Mouse (Mus musculus) ES-Bruce4 (cell line): ENCODE results near the gene Mlh1. TPM values are rescaled to one million over a fixed set of nuclear protein-coding genes. Genes with fewer than 3 reads are reported as not detected.

Experiments
- H3K27ac ChIP-seq: 2 replicates; pipeline ENCODE4 v1.5.1; 2012; ENCODE audit warnings: low read length, inconsistent platforms; ENCODE audit not compliant: insufficient read depth
- H3K27me3 ChIP-seq: 2 replicates; pipeline ENCODE4 v1.6.1; 2012; ENCODE audit warnings: mild to moderate bottlenecking, low read length, inconsistent platforms; ENCODE audit not compliant: control insufficient read depth, poor library complexity, insufficient read depth, severe bottlenecking
- H3K36me3 ChIP-seq: 2 replicates; pipeline ENCODE4 v1.6.1; 2012; ENCODE audit warnings: inconsistent platforms, mild to moderate bottlenecking, low read length, moderate library complexity; ENCODE audit not compliant: control insufficient read depth, poor library complexity, insufficient read depth, severe bottlenecking
- H3K4me1 ChIP-seq: one replicate; pipeline ENCODE4 v1.8.1; 2011; ENCODE audit warnings: low read length; ENCODE audit not compliant: control insufficient read depth, insufficient read depth
- H3K4me3 ChIP-seq: 2 replicates; pipeline ENCODE4 v1.5.1; 2011; ENCODE audit warnings: low read depth, mild to moderate bottlenecking, low read length
- H3K9ac ChIP-seq: 2 replicates; pipeline ENCODE4 v1.6.1; 2012; ENCODE audit warnings: low read depth, mild to moderate bottlenecking, inconsistent platforms; ENCODE audit not compliant: poor library complexity, severe bottlenecking
- H3K9me3 ChIP-seq: replicated peaks from 2 replicates; pipeline ENCODE4 v1.6.1; 2012; ENCODE audit warnings: mild to moderate bottlenecking, low read length, inconsistent platforms; ENCODE audit not compliant: control insufficient read depth, poor library complexity, insufficient read depth, severe bottlenecking
- CTCF ChIP-seq: IDR thresholded peaks from one replicate; pipeline ENCODE4 v1.8.1; 2011; ENCODE audit warnings: low read depth, low read length
- EP300 ChIP-seq: IDR thresholded peaks from 2 replicates; pipeline ENCODE4 v1.6.1; 2011; ENCODE audit warnings: low read depth, low read length; ENCODE audit not compliant: insufficient read depth
- POLR2A ChIP-seq: IDR thresholded peaks from one replicate; pipeline ENCODE4 v1.8.1; 2011; ENCODE audit warnings: low read length; ENCODE audit not compliant: insufficient read depth
- polyA plus RNA-seq: library from polyadenylated mRNA; stranded (reverse); fragments of >200 nt; gene quantifications from 2 replicates; pipeline ENCODE4 v1.2.4, GENCODE M21; 2011; ENCODE audit warnings: low read depth; ENCODE audit not compliant: missing spikeins, insufficient read depth, insufficient read length

Gene Mlh1
- polyA plus RNA-seq = 73.9 and 81.9 TPM in 2 replicates

DNA sequence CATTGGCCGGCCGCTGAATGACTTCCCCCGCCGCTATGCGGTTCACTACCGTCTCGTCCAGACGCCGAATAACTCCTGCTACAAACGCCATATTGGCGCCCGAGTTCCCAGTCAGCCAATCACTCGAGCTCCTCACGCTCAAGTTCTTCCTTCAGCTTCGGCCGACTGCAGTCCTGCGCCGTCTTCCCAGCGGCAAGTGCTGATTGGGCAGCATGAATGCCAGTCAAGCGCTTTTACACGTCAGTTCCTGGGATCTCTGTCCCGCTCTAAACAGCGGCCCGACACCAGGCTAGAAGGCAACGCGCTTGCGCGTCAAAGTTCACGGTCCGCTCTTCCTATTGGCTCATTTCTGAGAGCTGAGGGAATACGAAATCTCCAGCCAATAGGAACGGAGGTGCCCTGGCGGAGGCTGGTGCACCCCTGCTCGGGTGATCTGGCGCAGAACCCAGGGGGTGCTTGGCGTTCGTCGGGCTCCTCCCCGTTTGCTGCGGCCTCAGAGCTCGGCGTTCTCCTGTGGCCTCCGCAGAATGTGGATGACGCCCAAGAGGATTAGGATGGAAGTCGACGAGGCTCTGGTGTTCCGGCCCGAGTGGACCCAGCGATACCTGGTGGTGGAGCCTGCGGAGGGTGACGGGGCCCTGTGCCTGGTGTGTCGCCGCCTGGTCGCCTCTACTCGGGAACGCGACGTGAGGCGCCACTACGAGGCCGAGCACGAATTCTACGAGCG, at the start of gene Mlh1, which contains the start of gene Epm2aip1:
TSS of gene Mlh1 (minus strand) at position 358 of the 727 bp plus-strand sequence.
TSS of gene Epm2aip1 (plus strand) at position 496 of the 727 bp plus-strand sequence.
- H3K36me3 ChIP-seq = peaks cover 28% of the 10 kb centered on the region

DNA sequence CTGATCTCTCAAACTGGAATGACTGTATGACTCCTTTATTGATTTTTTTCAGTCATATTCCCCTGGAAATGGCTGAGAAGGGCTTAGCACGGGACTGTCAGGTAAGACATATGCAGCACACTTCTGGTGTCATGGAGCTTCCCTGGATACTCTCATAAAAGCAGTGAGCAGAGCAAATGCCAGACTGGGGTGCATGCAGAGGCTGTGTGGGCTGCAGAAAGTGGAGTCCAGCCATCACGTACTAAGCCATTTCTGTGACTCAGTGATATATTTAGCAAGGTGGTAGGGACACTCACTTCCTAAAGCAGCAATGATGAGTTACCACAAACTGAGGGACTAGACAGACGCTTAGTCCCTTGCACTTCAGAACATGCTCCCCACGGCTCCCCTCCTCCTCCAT, 49.3 kb upstream of the Mlh1 start:
- no peak overlapping the region for H3K4me3 ChIP-seq
- H3K36me3 ChIP-seq = no peaks in the 10 kb centered on the region
- H3K27ac ChIP-seq = no peak overlapping the region
- H3K27me3 ChIP-seq = no peaks in the 10 kb centered on the region
- H3K9me3 ChIP-seq = no peaks in the 10 kb centered on the region
- H3K4me1 ChIP-seq = no peaks in the 10 kb centered on the region
- H3K9ac ChIP-seq = no peak overlapping the region
- TF ChIP-seq POLR2A (no peak), CTCF (no peak), EP300 (no peak)

More for the DNA sequence above, at the start of gene Mlh1, which contains the start of gene Epm2aip1:
- H3K4me3 ChIP-seq = peak within 1 kb of the TSS; percentile 83
- TF ChIP-seq POLR2A = peak; percentile 56
- no peak for TF ChIP-seq CTCF
- no peaks in the 10 kb centered on the region for H3K4me1 ChIP-seq
- no peaks in the 10 kb centered on the region for H3K27me3 ChIP-seq
- H3K9ac ChIP-seq = peak within 1 kb of the TSS; percentile 85
- peak within 1 kb of the TSS; percentile 71 for H3K27ac ChIP-seq
- H3K9me3 ChIP-seq = peaks cover 9% of the 10 kb centered on the region

GRCm38 (mm10) chr9:111314219-111314618, 42.6 kb upstream of the Mlh1 start:
- H3K9ac ChIP-seq = no peak overlapping the region
- no peak overlapping the region for H3K4me3 ChIP-seq
- H3K9me3 ChIP-seq = peaks cover 6% of the 10 kb centered on the region
- H3K27me3 ChIP-seq = peaks cover 22% of the 10 kb centered on the region
- H3K27ac ChIP-seq = no peak overlapping the region
- H3K4me1 ChIP-seq = no peaks in the 10 kb centered on the region
- TF ChIP-seq POLR2A = no peak
- no peak for TF ChIP-seq EP300
- TF ChIP-seq CTCF = peak; percentile 86
- no peaks in the 10 kb centered on the region for H3K36me3 ChIP-seq

DNA sequence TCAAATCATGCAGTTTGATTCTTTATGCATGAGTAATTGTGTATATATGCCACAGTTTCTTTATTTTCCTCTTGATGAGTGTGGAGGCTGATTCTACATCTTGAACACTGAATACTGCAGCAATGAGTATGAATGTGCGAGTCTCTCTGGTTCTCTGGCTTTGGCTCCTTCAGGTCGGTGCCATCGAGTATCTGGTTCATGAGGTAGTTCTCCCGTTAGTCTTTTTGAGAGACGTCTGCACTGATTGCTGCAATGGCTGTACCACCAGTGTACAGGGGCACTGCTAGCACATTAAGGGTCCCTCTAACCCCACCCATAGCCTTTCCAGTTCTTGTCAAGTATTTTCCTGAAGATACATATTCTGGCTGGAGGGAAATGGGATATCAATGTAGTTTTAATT, 42.2 kb upstream of the Mlh1 start:
- Histone ChIP-seq H3K27me3 (peaks cover 22% of the 10 kb centered on the region), H3K4me3 (no peak overlapping the region), H3K9ac (no peak overlapping the region), H3K4me1 (no peaks in the 10 kb centered on the region), H3K9me3 (peaks cover 6% of the 10 kb centered on the region), H3K36me3 (no peaks in the 10 kb centered on the region), H3K27ac (no peak overlapping the region)
- TF ChIP-seq EP300 (no peak), CTCF (no peak), POLR2A (no peak)

GRCm38 (mm10) chr9:111313299-111313698, 41.7 kb upstream of the Mlh1 start:
- TF ChIP-seq EP300 (no peak), POLR2A (no peak), CTCF (no peak)
- H3K27ac ChIP-seq = no peak overlapping the region
- H3K9ac ChIP-seq = no peak overlapping the region
- no peak overlapping the region for H3K4me3 ChIP-seq
- H3K27me3 ChIP-seq = peaks cover 22% of the 10 kb centered on the region
- peaks cover 6% of the 10 kb centered on the region for H3K9me3 ChIP-seq
- H3K36me3 ChIP-seq = no peaks in the 10 kb centered on the region
- no peaks in the 10 kb centered on the region for H3K4me1 ChIP-seq

DNA sequence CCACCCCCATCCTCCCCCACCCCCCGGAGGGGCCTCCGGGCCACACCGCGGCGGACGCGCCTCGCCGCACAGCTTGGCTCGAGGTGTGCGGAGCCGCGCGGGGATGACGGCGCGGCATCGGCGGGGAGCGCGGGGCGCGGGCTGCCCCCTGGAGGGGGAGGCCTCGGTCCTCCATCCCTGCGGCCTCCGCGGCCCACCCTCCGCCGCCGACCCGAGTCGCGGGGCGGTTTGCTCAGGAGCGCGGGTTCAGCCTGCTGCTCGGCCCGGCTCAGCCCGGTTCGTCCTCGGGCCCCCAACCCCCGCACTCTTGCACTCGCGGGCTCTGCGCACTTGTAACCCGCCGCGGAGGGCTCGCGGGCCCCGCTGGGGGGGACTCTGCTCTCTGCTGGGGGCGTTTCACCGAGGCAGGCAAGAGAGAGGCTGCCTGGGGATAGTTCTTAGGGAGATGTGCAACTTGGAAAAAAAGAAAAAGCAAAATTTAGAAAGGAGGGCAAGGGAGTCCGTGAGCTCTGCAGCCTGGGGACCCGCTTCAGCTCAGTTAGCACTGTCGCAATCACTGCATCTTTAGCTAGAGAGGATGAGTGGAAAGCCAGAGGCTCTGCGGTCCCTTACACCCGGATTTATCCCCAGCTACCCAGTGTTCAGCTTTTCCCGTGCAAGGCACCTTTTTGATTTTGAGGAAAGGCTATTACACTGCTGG, 41.0 kb upstream of the Mlh1 start:
- H3K4me1 ChIP-seq = no peaks in the 10 kb centered on the region
- peak overlapping the region; percentile 73 for H3K9ac ChIP-seq
- no peaks in the 10 kb centered on the region for H3K36me3 ChIP-seq
- H3K4me3 ChIP-seq = peak overlapping the region; percentile 46
- H3K27ac ChIP-seq = no peak overlapping the region
- peaks cover 22% of the 10 kb centered on the region for H3K27me3 ChIP-seq
- TF ChIP-seq EP300 = no peak
- TF ChIP-seq POLR2A = no peak
- no peak for TF ChIP-seq CTCF
- peaks cover 6% of the 10 kb centered on the region for H3K9me3 ChIP-seq
